Mouse (Mus musculus) kidney, adult 10 weeks (tissue): ENCODE measurements around the gene Ccdc183. TPM values are rescaled to one million over a fixed set of nuclear protein-coding genes. Genes with fewer than 3 reads are reported as not detected.

Experiments
- polyA plus RNA-seq: library from polyadenylated mRNA; stranded (reverse); fragments of 350-450 nt; fragmentation: Illumina TruSeq; extraction: RNeasy Lipid Tissue Mini Kit (QIAGEN cat#74804); gene quantifications from one replicate; pipeline ENCODE4 v1.2.3, GENCODE M21; 2014; ENCODE audit warnings: low read depth, low replicate concordance

The Ccdc183 gene
- not detected for polyA plus RNA-seq

DNA sequence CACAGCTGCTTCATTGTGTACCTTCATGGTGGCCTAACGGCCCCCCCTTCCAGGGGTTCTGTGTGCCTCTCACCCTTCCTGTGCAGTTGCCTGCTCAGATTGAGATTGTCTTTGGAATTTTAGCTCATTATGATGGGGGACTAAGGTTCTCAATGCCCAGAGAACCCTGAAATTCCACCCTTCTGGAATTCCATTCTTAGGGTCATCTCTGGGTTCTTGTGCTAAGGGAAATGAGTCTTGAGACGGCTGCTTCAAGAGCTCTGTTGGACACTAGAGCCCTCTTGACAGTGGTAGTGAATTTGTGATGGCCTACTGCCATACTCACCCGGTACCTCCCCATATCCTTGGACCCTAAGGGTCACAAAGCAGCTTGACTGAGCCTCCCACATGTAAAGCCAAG, at the start of gene Ccdc183:
TSS of gene Ccdc183 (minus strand) at position 101 of the 400 bp plus-strand sequence.

DNA sequence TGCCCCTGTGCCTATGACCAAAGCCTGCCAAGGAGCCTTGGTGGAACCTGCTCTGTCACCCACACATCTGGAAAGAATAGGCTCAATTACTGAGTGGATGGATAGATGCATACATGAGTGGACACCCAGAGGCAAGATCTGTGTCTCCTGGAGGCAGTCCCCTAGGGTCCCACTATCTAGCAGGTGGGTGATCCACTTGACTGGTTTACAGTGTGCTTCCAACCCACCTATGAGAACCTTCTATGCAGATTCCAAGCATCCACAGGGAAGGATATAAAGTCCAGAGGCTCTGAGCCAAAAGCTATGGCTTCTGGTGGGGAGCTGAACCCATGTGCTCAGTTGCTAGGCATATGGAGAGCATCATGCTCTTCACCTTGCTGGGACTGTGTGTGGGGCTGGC, 40.2 kb upstream of the Ccdc183 start, which contains the start of gene Lcn5:
TSS of gene Lcn5 (plus strand) at position 301 of the 400 bp plus-strand sequence.

DNA sequence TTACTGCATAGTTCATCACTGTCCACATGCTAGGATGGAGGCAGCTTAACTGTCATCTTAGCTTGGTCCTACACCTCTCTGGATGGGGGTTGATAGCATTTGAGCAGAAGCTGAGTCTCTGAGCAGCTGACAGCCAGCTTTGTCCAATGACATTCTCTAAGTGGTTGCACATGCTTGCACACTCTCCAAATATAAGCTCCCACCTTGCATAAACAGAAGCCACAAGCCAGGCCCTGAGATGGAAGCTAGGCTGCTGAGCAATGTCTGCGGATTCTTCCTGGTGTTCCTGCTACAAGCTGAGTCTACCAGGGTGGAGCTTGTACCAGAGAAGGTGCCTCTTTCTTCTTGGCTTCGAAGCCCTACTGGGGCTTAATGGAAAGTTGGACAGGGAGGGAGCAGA, 35.4 kb upstream of the Ccdc183 start, which contains the start of gene Lcn8:
TSS of gene Lcn8 (plus strand) at position 219 of the 400 bp plus-strand sequence.

DNA sequence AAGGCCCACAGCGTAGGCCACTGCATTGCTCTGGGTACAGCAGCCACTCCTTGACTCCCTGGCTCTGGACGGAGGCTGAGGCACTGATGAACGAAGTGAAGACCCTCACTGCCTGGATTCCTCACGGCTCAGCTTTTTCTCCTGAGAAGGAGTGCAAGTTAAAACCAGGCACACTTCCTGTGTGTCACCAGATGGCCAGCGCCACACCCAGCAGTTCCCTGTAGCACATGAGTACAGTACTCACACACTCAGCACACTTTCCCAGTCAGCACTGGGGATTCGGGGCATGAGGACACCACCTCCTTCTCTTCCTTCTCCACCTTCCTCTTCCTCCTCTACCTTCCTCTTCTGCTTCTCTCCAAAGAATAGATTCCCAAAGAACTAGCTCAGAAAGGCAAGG, 10.3 kb upstream of the Ccdc183 start, which contains the start of gene Fcna:
TSS of gene Fcna (minus strand) at position 220 of the 400 bp plus-strand sequence.

DNA sequence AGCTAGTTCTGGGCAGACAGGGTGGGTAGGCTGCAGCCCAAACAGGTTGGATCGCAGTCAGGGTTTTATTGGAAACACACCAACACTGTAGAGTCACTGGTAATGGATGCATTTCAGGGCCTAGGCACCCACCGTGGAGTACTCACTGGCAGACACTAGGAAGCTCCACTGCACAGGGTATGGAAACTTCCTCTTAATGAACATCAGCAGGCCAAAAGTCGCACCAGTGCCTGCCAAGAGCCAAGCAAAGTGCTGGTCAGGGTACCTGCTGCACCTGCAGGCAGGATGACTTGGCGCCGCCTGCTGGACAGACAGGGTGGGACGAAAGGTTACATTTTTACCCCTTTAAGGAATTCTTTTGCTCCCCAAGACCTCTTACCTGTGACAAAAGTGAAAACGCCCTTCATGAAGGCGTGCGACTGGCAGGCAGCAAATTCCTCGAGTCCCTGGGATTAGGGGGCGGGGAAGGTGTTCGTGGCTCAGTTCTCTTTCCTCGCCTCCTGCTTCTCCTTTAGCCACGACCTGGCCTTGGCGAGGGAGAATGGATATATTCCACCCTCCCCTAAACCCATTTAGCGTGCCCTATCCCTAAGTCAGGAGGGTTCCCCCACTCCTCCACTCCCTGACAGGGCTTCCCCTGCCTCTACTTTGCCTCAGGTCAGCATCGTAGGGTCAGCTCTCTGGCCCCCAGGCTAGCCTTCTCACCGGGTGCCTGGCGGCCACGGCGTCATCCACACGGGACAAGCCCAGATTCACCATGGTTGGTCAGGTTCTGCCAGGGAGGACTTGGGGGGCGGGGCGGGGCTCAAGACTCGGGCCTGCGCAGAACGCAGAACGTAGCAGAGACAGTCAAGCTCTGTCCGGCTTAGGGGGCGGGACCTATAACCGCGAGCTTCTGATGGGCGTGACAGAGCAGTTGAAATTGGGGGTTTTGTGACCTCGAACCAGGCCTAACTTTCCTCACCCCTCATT, 4.0 kb upstream of the Ccdc183 start, which contains the start of gene Tmem141:
TSS of gene Tmem141 (minus strand) at position 777 of the 972 bp plus-strand sequence.

DNA sequence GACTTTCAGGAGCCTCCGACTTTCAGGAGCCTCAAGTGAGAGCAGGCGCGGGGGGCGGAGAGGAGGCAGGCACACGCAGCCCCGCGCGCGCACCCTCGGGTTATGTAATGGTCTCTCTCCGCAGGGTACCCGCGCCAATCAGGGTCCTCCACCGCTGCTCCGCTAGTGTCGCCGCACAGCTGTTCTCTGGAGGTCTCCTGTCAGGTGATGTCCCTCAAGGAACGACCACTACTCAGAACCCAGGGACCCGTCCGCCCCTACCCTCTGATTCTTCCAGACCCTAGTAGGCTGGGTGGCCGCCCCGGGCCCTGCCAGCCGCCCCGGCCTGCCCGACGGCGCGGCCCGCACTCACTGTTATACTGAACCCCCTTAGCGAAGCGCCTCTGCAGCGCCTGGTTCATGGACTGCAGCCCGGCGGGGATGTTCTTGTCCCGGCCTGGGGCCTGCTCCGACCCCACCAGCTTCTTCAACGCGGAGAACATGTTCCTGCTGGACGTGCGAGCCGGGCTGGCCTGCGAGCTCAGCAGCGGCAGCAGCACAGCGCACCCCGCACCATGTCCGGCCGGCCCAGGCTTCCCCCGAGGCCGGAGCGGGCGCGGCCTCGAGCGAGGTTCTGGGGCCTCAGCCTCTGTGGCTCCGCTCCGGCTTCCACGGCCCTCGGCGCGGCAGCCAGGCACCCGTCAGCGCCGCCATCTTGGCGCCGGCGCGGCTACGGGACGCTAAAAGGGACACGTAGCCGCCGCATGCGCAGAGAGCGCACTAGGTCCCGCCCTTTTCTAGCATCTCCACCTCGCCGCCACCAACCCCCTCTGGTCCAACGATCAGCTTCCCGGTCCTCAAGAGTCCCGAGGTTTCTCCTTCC, 9.5 kb downstream of the Ccdc183 start, which contains the start of gene Rabl6:
TSS of gene Rabl6 (minus strand) at position 761 of the 862 bp plus-strand sequence.

DNA sequence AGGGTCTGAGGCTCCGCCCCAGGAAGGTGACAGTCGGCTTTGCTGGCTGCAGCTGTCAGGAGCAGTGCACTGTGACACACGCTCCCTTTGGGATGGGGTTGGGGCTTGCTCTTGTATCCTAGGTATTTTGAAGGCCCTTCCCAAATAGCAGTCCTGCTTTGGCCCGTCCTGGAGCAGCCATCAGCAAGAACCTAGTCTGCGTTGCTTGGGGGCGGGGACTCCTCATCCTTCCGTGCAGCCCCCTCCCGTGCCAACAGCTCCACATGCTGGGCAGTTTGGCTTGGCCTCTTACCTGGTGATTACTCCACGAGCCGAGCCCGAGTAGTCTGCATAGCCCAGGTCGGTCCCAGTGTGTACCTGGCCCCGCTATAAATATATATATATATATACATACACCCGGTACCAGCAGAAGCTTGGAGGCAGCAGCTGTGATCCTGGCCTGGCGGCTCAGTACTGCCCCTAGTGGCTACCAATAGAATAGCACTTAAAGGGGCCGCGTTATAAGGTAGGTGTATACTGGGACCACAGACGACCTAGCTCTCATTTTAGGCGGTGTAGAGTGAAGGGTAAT, 36.1 kb downstream of the Ccdc183 start, which contains the start of gene Ajm1:
TSS of gene Ajm1 (minus strand) at position 464 of the 571 bp plus-strand sequence.

DNA sequence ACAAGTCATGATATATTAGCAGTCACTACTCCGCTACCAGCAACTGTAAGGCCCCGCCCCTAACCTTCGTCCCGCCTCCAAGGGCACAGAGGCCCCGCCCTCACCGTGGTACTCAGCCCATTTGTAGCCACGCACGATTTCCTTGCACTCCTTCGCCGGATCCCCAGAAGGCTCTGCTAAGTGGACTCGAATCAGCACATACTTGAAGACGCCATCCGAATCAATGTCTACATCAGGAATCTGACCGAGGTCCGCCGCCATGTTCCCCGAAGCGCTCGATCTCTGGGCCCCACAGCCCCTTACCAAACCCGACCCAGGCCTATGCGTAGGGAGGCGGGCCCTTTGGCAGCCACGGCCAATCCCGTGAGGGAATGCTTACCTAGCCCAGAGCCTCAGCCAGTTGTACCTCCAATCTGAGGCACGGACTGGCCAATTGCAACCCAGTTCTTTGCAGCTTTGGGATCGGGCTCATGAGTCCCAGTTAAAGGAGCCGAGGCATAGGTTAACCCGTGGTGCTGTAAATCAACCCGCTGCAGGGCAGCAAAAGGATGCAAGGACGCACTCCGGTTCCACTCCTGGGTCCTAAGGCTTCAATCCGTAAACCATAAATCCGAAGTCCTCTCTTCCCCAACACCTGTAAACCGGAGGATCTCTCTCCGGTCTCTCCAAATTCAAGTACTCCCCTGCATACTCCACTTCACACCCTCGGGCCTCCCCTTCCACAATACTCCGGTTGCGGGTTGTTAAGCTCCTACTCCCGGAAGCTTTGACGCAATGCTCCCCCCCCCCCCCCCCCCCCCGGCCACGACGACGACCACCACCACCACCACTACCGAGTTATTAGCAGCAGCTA, 42.7 kb downstream of the Ccdc183 start, which contains the start of the genes Mamdc4 and Phpt1:
TSS of gene Mamdc4 (minus strand) at position 267 of the 853 bp plus-strand sequence.
TSS of gene Phpt1 (minus strand) at position 646 of the 853 bp plus-strand sequence.

Other genes starting within 250 kb of the Ccdc183 start
- not detected for gene Sapcd2, start 245.4 kb downstream of the Ccdc183 start, polyA plus RNA-seq
- gene Entpd2, start 221.8 kb downstream of the Ccdc183 start, polyA plus RNA-seq: 0.36 TPM
- gene Npdc1, start 218.3 kb downstream of the Ccdc183 start, polyA plus RNA-seq: 4.3 TPM
- gene Fut7, start 194.4 kb downstream of the Ccdc183 start, polyA plus RNA-seq: not detected
- gene Abca2, start 189.0 kb downstream of the Ccdc183 start, polyA plus RNA-seq: 0.77 TPM
- not detected for gene Clic3, start 160.8 kb downstream of the Ccdc183 start, polyA plus RNA-seq
- 2.2 TPM for gene Paxx, start 156.6 kb downstream of the Ccdc183 start, polyA plus RNA-seq
- gene Ptgds, start 147.6 kb downstream of the Ccdc183 start, polyA plus RNA-seq: not detected
- gene Lcn12, start 123.8 kb downstream of the Ccdc183 start, polyA plus RNA-seq: not detected
- 0.40 TPM for gene Fbxw5, start 116.9 kb downstream of the Ccdc183 start, polyA plus RNA-seq
- gene C8g, start 116.0 kb downstream of the Ccdc183 start, polyA plus RNA-seq: 1.7 TPM
- gene Traf2, start 70.7 kb downstream of the Ccdc183 start, polyA plus RNA-seq: 0.65 TPM
- 0.89 TPM for gene Edf1, start 59.8 kb downstream of the Ccdc183 start, polyA plus RNA-seq
- not detected for gene Mamdc4, start 42.8 kb downstream of the Ccdc183 start, polyA plus RNA-seq
- 1.1 TPM for gene Phpt1, start 42.5 kb downstream of the Ccdc183 start, polyA plus RNA-seq
- not detected for gene Ajm1, start 35.9 kb downstream of the Ccdc183 start, polyA plus RNA-seq
- 37.2 TPM for gene Rabl6, start 9.2 kb downstream of the Ccdc183 start, polyA plus RNA-seq
- 4.8 TPM for gene Tmem141, start 4.3 kb upstream of the Ccdc183 start, polyA plus RNA-seq
- not detected for gene Fcna, start 10.4 kb upstream of the Ccdc183 start, polyA plus RNA-seq
- gene Lcn8, start 35.4 kb upstream of the Ccdc183 start, polyA plus RNA-seq: not detected
- gene Lcn5, start 40.3 kb upstream of the Ccdc183 start, polyA plus RNA-seq: not detected
- not detected for gene Lcn6, start 59.1 kb upstream of the Ccdc183 start, polyA plus RNA-seq
- not detected for gene Lcn10, start 65.0 kb upstream of the Ccdc183 start, polyA plus RNA-seq
- not detected for gene Obp2a, start 82.4 kb upstream of the Ccdc183 start, polyA plus RNA-seq
- 2.8 TPM for gene Bmyc, start 89.1 kb upstream of the Ccdc183 start, polyA plus RNA-seq
- not detected for gene Obp2b, start 119.3 kb upstream of the Ccdc183 start, polyA plus RNA-seq
- not detected for gene Lcn3, start 147.9 kb upstream of the Ccdc183 start, polyA plus RNA-seq
- not detected for gene Lcn11, start 159.3 kb upstream of the Ccdc183 start, polyA plus RNA-seq
- not detected for gene Gm13539, start 164.6 kb upstream of the Ccdc183 start, polyA plus RNA-seq
- not detected for gene Glt6d1, start 198.2 kb upstream of the Ccdc183 start, polyA plus RNA-seq
- gene Lcn9, start 205.5 kb upstream of the Ccdc183 start, polyA plus RNA-seq: not detected
- not detected for gene Sohlh1, start 229.6 kb upstream of the Ccdc183 start, polyA plus RNA-seq
- gene Kcnt1, start 246.1 kb upstream of the Ccdc183 start, polyA plus RNA-seq: 0.97 TPM